Mouse (Mus musculus): Measurements from ENCODE around the gene Ankrd27.

DNA sequence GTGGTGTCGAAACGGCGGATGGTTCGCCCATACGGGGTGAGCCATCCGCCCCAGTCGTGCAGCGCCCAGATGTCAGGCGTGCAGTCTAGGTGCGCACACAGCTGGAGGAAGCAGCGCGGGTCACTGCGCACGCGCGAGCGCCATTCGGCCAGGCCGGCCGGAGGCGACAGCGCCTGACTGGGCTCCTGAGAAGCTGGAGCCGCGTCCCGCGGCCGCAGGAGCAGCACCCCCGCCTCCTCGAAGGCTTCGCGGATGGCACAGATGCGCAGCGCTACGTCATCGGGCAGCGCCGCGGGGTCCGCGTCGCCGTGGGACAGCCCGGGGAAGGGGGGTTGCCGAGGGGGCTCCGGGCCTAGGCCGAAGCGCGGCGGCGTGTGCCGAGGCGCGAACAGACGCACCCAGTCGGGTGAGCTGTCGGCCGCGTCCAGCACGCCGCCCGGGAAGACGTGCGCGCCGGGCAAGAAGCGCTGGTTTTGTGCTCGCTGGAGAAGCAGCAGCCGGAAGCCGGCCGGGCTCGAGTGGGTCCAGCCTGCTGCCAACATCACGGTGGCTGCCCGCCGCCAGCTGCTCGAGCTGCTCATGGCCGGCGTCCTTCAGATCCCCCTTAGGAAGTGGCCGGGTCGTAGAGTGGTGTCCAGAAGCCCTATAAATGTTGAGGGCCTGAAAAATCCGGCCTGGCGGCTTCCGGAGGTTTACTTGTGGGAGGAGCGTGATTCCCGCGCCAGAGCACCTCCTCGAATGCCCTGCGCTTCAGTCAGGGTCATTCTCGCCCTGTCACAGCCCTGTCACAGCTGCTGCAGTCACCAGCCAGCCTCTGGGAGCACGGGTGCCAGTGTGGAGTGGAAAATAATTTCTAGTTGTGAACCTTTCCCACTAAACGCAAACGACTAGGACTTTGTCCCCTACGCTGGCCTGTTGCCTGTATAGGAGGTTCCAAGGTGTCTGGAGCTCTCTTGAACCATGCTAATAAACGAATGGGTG is 30.5 kb upstream of the Ankrd27 start:
- TF ChIP-seq CTCF (conservative IDR thresholded peaks at IDR 0.05; ENCODE audit: low read length): no peak
- TF ChIP-seq POU5F1 (IDR thresholded peaks at IDR 0.05; ENCODE audit: borderline replicate concordance, low read length): no peak

Data from E14TG2a.4 (cell line).